Mouse (Mus musculus) C2C12 (cell line): Measurements from ENCODE around the gene Rcor3.

Source experiments
- CEBPB ChIP-seq: IDR thresholded peaks from one replicate; pipeline ENCODE4 v1.6.1; 2011; ENCODE audit warnings: low read depth, mild to moderate bottlenecking, control low read depth, moderate library complexity
- CTCF ChIP-seq: IDR thresholded peaks from one replicate; pipeline ENCODE4 v1.5.1; 2011; ENCODE audit not compliant: control insufficient read depth, insufficient read depth, insufficient read length

DNA sequence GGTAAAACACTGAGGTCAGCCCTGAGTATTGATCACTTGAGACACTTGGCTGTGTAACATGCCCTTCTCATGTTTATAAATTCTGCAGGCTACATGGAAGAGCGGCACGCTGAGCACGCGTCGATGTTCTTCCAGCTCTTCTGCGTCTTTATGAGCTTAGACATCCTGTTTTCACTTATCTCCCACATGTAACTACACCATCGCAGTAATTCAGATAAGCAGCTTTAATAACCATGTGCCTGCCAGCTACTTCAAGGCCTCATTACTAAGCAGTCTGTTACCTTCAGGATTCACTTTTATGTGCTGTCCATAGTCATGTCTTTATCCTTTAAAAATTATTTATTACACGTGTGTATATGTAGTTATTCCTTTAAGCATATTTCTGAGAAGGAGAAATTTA lies 9.5 kb downstream of the Rcor3 start:
- TF ChIP-seq CEBPB = no peak
- TF ChIP-seq CTCF = no peak
